8 mouse cellular contexts compared by ENCODE assay signal in genomic region chr4:135964426-135964825, GRCm38 (mm10). TPM values are rescaled to one million over a fixed set of nuclear protein-coding genes. Genes with fewer than 3 reads are reported as not detected.
DNase-seq lines count a peak whose midpoint lies in the region; ATAC-seq and TF ChIP-seq lines count a peak whose summit lies in the region.

No protein-coding gene starts in this region.

- TF ChIP-seq POLR2A in lung, adult 2 months (IDR thresholded peaks at IDR 0.05; ENCODE audit: borderline replicate concordance, extremely low read depth, low read depth, low read length), result peak; percentile 78; the same call in 1 of the 2 replicates
- no peak for TF ChIP-seq POLR2A in olfactory bulb, adult 2 months (IDR thresholded peaks at IDR 0.05; ENCODE audit: insufficient read depth, low read depth, low read length)

- peaks cover 47% of the 10 kb centered on the region for H3K36me3 ChIP-seq in kidney, embryonic 14.5 days (ENCODE audit: control insufficient read depth, insufficient read depth, low read length)

- peak; percentile 59 to 67 for DNase-seq in layer of hippocampus, postnatal 10 days (ENCODE audit: low spot score in 2 of 2)
- DNase-seq in layer of hippocampus, postnatal 14 days (ENCODE audit: low spot score in 2 of 2), result no peak
- DNase-seq in cerebellum, postnatal 14 days, result peak; percentile 64 to 80
- DNase-seq in heart, adult 9 months (ENCODE audit: low spot score in 2 of 2), result peak; percentile 39 to 53
- DNase-seq in lung, adult 2 months, result peak; percentile 73
- DNase-seq in urinary bladder, postnatal 14 days (ENCODE audit: low spot score), result peak; percentile 83

- H3K4me3 ChIP-seq in kidney, embryonic 14.5 days (ENCODE audit: low read length), result peak overlapping the region; percentile 47
- peak overlapping the region; percentile 86 for H3K4me3 ChIP-seq in lung, adult 2 months (replicated peaks; ENCODE audit: extremely low read depth, low read depth, low read length)
- peak overlapping the region; percentile 82 for H3K4me3 ChIP-seq in olfactory bulb, adult 2 months (ENCODE audit: insufficient read depth, low read depth, low read length)

- peaks cover 18% of the 10 kb centered on the region for H3K4me1 ChIP-seq in kidney, embryonic 14.5 days (ENCODE audit: control insufficient read depth, insufficient read depth, low read length)
- peaks cover 3% of the 10 kb centered on the region; the same call in 1 of the 2 replicates for H3K4me1 ChIP-seq in lung, adult 2 months (ENCODE audit: control insufficient read depth, insufficient read depth, low read length)
- H3K4me1 ChIP-seq in olfactory bulb, adult 2 months (ENCODE audit: control insufficient read depth, insufficient read depth, low read length), result peaks cover 14% of the 10 kb centered on the region

- H3K4me2 ChIP-seq in kidney, embryonic 14.5 days (replicated peaks; ENCODE audit: low read depth, low read length), result peak overlapping the region; percentile 74

- TF ChIP-seq CTCF in lung, adult 2 months (IDR thresholded peaks at IDR 0.05; ENCODE audit: insufficient read depth, low read length), result no peak
- TF ChIP-seq CTCF in olfactory bulb, adult 2 months (IDR thresholded peaks at IDR 0.05; ENCODE audit: insufficient read depth, low read depth, low read length), result no peak; the same call in 1 of the 2 replicates

- H3K27ac ChIP-seq in kidney, embryonic 14.5 days (ENCODE audit: low read depth, low read length), result no peak overlapping the region
- H3K27ac ChIP-seq in olfactory bulb, adult 2 months (ENCODE audit: insufficient read depth, low read depth, low read length), result 0 out of 2 replicates have a peak overlapping the region, but pooled peaks have one; percentile 65

- WGBS in kidney, embryonic 14.5 days, result 2% methylated on average over 12 of the region's 12 CpGs
- 2% methylated on average over 12 of the region's 12 CpGs for WGBS in lung, adult 2 months
- WGBS in olfactory bulb, adult 2 months, result 2% methylated on average over 12 of the region's 12 CpGs

- H3K9me3 ChIP-seq in kidney, embryonic 14.5 days (ENCODE audit: control insufficient read depth, low read length), result no peaks in the 10 kb centered on the region

- no peak for ATAC-seq in kidney, embryonic 14.5 days (ENCODE audit: low FRiP score, low TSS enrichment)

- peak overlapping the region; percentile 55 for H3K9ac ChIP-seq in kidney, embryonic 14.5 days (ENCODE audit: low read depth, low read length)

- no peaks in the 10 kb centered on the region for H3K27me3 ChIP-seq in kidney, embryonic 14.5 days (ENCODE audit: control insufficient read depth, insufficient read depth, low read length)

RNA-seq across cellular contexts. Expression of gene Gale, which starts 0.9 kb away (rescaled TPM):
- total RNA-seq in layer of hippocampus, postnatal 10 days (2021), result 10 to 100 TPM; 34.6 to 36.2 TPM
- 10 to 100 TPM; 26.9 to 29.0 TPM for total RNA-seq in layer of hippocampus, postnatal 14 days (2021)
- polyA plus RNA-seq in kidney, embryonic 14.5 days (2014; fragmentation: Nextera tagmentation; extraction: Ambion mirVana), result 29.0 and 31.3 TPM in 2 replicates
- 19.5 and 25.0 TPM in 2 replicates for polyA plus RNA-seq in lung, adult 2 months (2012; rRNA removed)
- not detected in 2 replicates for polyA plus RNA-seq in olfactory bulb, adult 2 months (2012; ENCODE audit: insufficient read depth, insufficient read length, low replicate concordance, missing spikeins)

RNA-seq across cellular contexts. Expression of gene Lypla2, which starts 8.0 kb away (rescaled TPM):
- total RNA-seq in layer of hippocampus, postnatal 10 days (2021), result 100 to 1,000 TPM; 113 to 119 TPM
- total RNA-seq in layer of hippocampus, postnatal 14 days (2021), result 100 to 1,000 TPM; 107 to 111 TPM
- polyA plus RNA-seq in kidney, embryonic 14.5 days (2014; fragmentation: Nextera tagmentation; extraction: Ambion mirVana), result 133 and 140 TPM in 2 replicates
- polyA plus RNA-seq in lung, adult 2 months (2012; rRNA removed), result 123 TPM in 2 replicates
- not detected in 2 replicates for polyA plus RNA-seq in olfactory bulb, adult 2 months (2012; ENCODE audit: insufficient read depth, insufficient read length, low replicate concordance, missing spikeins)

RNA-seq across cellular contexts. Expression of gene Hmgcl, which starts 18.2 kb away (rescaled TPM):
- total RNA-seq in layer of hippocampus, postnatal 10 days (2021), result 10 to 100 TPM; 33.6 to 36.3 TPM
- total RNA-seq in layer of hippocampus, postnatal 14 days (2021), result 10 to 100 TPM; 31.3 to 35.0 TPM
- polyA plus RNA-seq in kidney, embryonic 14.5 days (2014; fragmentation: Nextera tagmentation; extraction: Ambion mirVana), result 81.1 and 81.3 TPM in 2 replicates
- polyA plus RNA-seq in lung, adult 2 months (2012; rRNA removed), result 43.8 and 49.6 TPM in 2 replicates
- not detected in 2 replicates for polyA plus RNA-seq in olfactory bulb, adult 2 months (2012; ENCODE audit: insufficient read depth, insufficient read length, low replicate concordance, missing spikeins)

RNA-seq across cellular contexts. Expression of gene Pithd1, which starts 22.6 kb away (rescaled TPM):
- total RNA-seq in layer of hippocampus, postnatal 10 days (2021), result 10 to 100 TPM; 76.2 to 81.0 TPM
- total RNA-seq in layer of hippocampus, postnatal 14 days (2021), result 10 to 100 TPM; 86.8 to 90.1 TPM
- 49.0 and 62.1 TPM in 2 replicates for polyA plus RNA-seq in kidney, embryonic 14.5 days (2014; fragmentation: Nextera tagmentation; extraction: Ambion mirVana)
- polyA plus RNA-seq in lung, adult 2 months (2012; rRNA removed), result 33.5 and 48.0 TPM in 2 replicates
- polyA plus RNA-seq in olfactory bulb, adult 2 months (2012; ENCODE audit: insufficient read depth, insufficient read length, low replicate concordance, missing spikeins), result 351 TPM in 1 of 2 replicates, not detected in the other

RNA-seq across cellular contexts. Expression of gene Fuca1, which starts 43.9 kb away (rescaled TPM):
- total RNA-seq in layer of hippocampus, postnatal 10 days (2021), result 10 to 100 TPM; 50.9 to 56.1 TPM
- total RNA-seq in layer of hippocampus, postnatal 14 days (2021), result 10 to 100 TPM; 48.9 to 52.6 TPM
- polyA plus RNA-seq in kidney, embryonic 14.5 days (2014; fragmentation: Nextera tagmentation; extraction: Ambion mirVana), result 57.6 and 69.2 TPM in 2 replicates
- polyA plus RNA-seq in lung, adult 2 months (2012; rRNA removed), result 51.5 and 64.0 TPM in 2 replicates
- not detected in 2 replicates for polyA plus RNA-seq in olfactory bulb, adult 2 months (2012; ENCODE audit: insufficient read depth, insufficient read length, low replicate concordance, missing spikeins)

Comparison
In these comparisons a context has a peak if more than half of its experiments do, and no peak if none do; other contexts are left out.
1. DNase-seq: peak in layer of hippocampus, postnatal 10 days (2 of 2), cerebellum, postnatal 14 days (2 of 2), heart, adult 9 months (2 of 2), lung, adult 2 months (single experiment) and urinary bladder, postnatal 14 days (single experiment); none in layer of hippocampus, postnatal 14 days (0 of 2).
2. RNA of gene Gale, which starts 0.9 kb away (polyA plus RNA-seq): 29.0 to 31.3 TPM in kidney, embryonic 14.5 days and 19.5 to 25.0 TPM in lung, adult 2 months; not detected in olfactory bulb, adult 2 months; every median in the first group is over 10 times any median in the second.
3. RNA of gene Hmgcl, which starts 18.2 kb away (polyA plus RNA-seq): 81.1 to 81.3 TPM in kidney, embryonic 14.5 days and 43.8 to 49.6 TPM in lung, adult 2 months; not detected in olfactory bulb, adult 2 months; every median in the first group is over 10 times any median in the second.
4. Peak in every context shown above with its lines, with median percentiles within 50 percentile points of each other: H3K4me3 ChIP-seq.